Mouse (Mus musculus): Measurements from ENCODE around the gene Ankrd34a.
A peak's percentile ranks its signal among the peaks of the same experiment; 100 is the strongest.
"Not testable (repeated sequence)": the region's sequence is repeated elsewhere in the genome, so short reads cannot be mapped to it uniquely, and the experiment has no call there.

Ankrd34a gene

GRCm38 (mm10) chr3:96581771-96582515 lies 14.5 kb upstream of the Ankrd34a start:
- no peak for DNase-seq

GRCm38 (mm10) chr3:96583386-96583785 lies 13.1 kb upstream of the Ankrd34a start:
- no peak for DNase-seq

GRCm38 (mm10) chr3:96590657-96591056 lies 5.8 kb upstream of the Ankrd34a start:
- no peak for DNase-seq

GRCm38 (mm10) chr3:96593374-96593773 lies 3.1 kb upstream of the Ankrd34a start:
- DNase-seq, result peak; percentile 53

- DNase-seq, result peak; percentile 97
These were observed 2.5 kb upstream of the Ankrd34a start, which contains the start of gene Polr3gl for GRCm38 (mm10) chr3:96593790-96594560. TSS of gene Polr3gl (minus strand) at chr3:96594181.

- DNase-seq, result no peak
These were observed 1.6 kb upstream of the Ankrd34a start for GRCm38 (mm10) chr3:96594851-96595250.

GRCm38 (mm10) chr3:96595661-96596060 lies 775 bp upstream of the Ankrd34a start:
- no peak for DNase-seq

GRCm38 (mm10) chr3:96596855-96597254 lies 419 bp downstream of the Ankrd34a start:
- DNase-seq, result no peak

GRCm38 (mm10) chr3:96597435-96597891 lies 1.0 kb downstream of the Ankrd34a start:
- no peak for DNase-seq

GRCm38 (mm10) chr3:96598156-96599068 lies 2.0 kb downstream of the Ankrd34a start:
- peak; percentile 83 for DNase-seq

GRCm38 (mm10) chr3:96599069-96599393 lies 2.6 kb downstream of the Ankrd34a start:
- no peak for DNase-seq

GRCm38 (mm10) chr3:96599411-96599810 lies 3.0 kb downstream of the Ankrd34a start:
- DNase-seq, result no peak

- DNase-seq, result peak; percentile 98
These were observed 4.3 kb downstream of the Ankrd34a start, which contains the start of gene Lix1l for GRCm38 (mm10) chr3:96600639-96601250. TSS of gene Lix1l (plus strand) at chr3:96601149.

- DNase-seq, result peak; percentile 86
These were observed 4.9 kb downstream of the Ankrd34a start for GRCm38 (mm10) chr3:96601251-96601787.

- peak; percentile 62 for DNase-seq
These were observed 5.7 kb downstream of the Ankrd34a start for GRCm38 (mm10) chr3:96601941-96602703.

GRCm38 (mm10) chr3:96602704-96603084 lies 6.3 kb downstream of the Ankrd34a start:
- DNase-seq, result no peak

GRCm38 (mm10) chr3:96603311-96603710 lies 6.9 kb downstream of the Ankrd34a start:
- DNase-seq, result no peak

- DNase-seq, result not testable (repeated sequence)
These were observed 9.6 kb downstream of the Ankrd34a start for GRCm38 (mm10) chr3:96606007-96606406.

- DNase-seq, result no peak
These were observed 10.2 kb downstream of the Ankrd34a start for GRCm38 (mm10) chr3:96606618-96607017.

GRCm38 (mm10) chr3:96617941-96618340 lies 21.5 kb downstream of the Ankrd34a start:
- DNase-seq, result no peak

GRCm38 (mm10) chr3:96623201-96623600 lies 26.8 kb downstream of the Ankrd34a start:
- DNase-seq, result no peak

Measured in lung, postnatal 10 days (tissue).